Mouse (Mus musculus): ENCODE measurements at regions not wholly inside any gene's neighbourhood (a gene's known extent, or its start where the extent isn't known, plus 50 kb on each side); places are given as distances from the start of the nearest gene placed in this dataset.
"Not testable (repeated sequence)": the region's sequence is repeated elsewhere in the genome, so short reads cannot be mapped to it uniquely, and the experiment has no call there.

- no peak for DNase-seq
These were observed 73.7 kb upstream of the 1110032F04Rik start for GRCm38 (mm10) chr3:68795641-68796040.

- not testable (repeated sequence) for DNase-seq
These were observed 71.0 kb upstream of the 1110032F04Rik start for GRCm38 (mm10) chr3:68798408-68798807.

- DNase-seq: no peak
These were observed 60.5 kb upstream of the 1110032F04Rik start for GRCm38 (mm10) chr3:68808866-68809265.

- no peak for DNase-seq
These were observed 55.9 kb upstream of the 1110032F04Rik start for GRCm38 (mm10) chr3:68813461-68813860.

- DNase-seq: no peak
These were observed 55.2 kb upstream of the 1110032F04Rik start for GRCm38 (mm10) chr3:68814011-68814690.

- no peak for DNase-seq
These were observed 53.8 kb upstream of the 1110032F04Rik start for GRCm38 (mm10) chr3:68815621-68816020.

- DNase-seq: no peak
These were observed 52.1 kb upstream of the 1110032F04Rik start for GRCm38 (mm10) chr3:68817321-68817720.

Data from layer of hippocampus, adult 9-11 months (tissue).